Comparison of ENCODE assay signal across 9 mouse cellular contexts in genomic region chr5:149488360-149489021, GRCm38 (mm10). TPM values are rescaled to one million over a fixed set of nuclear protein-coding genes. Genes with fewer than 3 reads are reported as not detected.
A peak's percentile ranks its signal among the peaks of the same experiment; 100 is the strongest.
DNase-seq lines count a peak whose midpoint lies in the region; ATAC-seq and TF ChIP-seq lines count a peak whose summit lies in the region.
"Had no signal": no experiment of that assay in that cellular context is flagged by ENCODE, and none has a peak within 500 bp of the region (broad histone marks: within the 10 kb centered on the region; RNA-seq: fewer than 3 reads in every experiment).

No protein-coding gene starts in this region.

- no peaks in the 10 kb centered on the region for H3K9me3 ChIP-seq in neural tube, embryonic 11.5 days (ENCODE audit: control insufficient read depth, low read length)
- no peaks in the 10 kb centered on the region for H3K9me3 ChIP-seq in hindbrain, embryonic 11.5 days (ENCODE audit: control insufficient read depth, low read length)
- no peaks in the 10 kb centered on the region for H3K9me3 ChIP-seq in stomach, embryonic 15.5 days

- no peak overlapping the region for H3K9ac ChIP-seq in neural tube, embryonic 11.5 days (ENCODE audit: low read length)
- H3K9ac ChIP-seq in hindbrain, embryonic 11.5 days (ENCODE audit: low read depth, low read length), result no peak overlapping the region
- no peak overlapping the region for H3K9ac ChIP-seq in stomach, embryonic 15.5 days

- no peak for TF ChIP-seq POLR2A in cortical plate, adult 2 months (IDR thresholded peaks at IDR 0.05; ENCODE audit: extremely low read depth, insufficient read depth, low read length)

- 49% methylated on average over 11 of the region's 11 CpGs for WGBS in neural tube, embryonic 11.5 days
- WGBS in hindbrain, embryonic 11.5 days, result 24% methylated on average over 11 of the region's 11 CpGs
- 33% methylated on average over 11 of the region's 11 CpGs for WGBS in stomach, embryonic 15.5 days

- ATAC-seq in neural tube, embryonic 11.5 days (ENCODE audit: insufficient read depth, low FRiP score, low TSS enrichment), result peak; percentile 61; the same call in 1 of the 2 replicates
- peak; percentile 83 for ATAC-seq in hindbrain, embryonic 11.5 days (ENCODE audit: low FRiP score)
- peak; percentile 31; the same call in 1 of the 2 replicates for ATAC-seq in stomach, embryonic 15.5 days (ENCODE audit: insufficient read depth, low FRiP score, low read depth)
- no peak for ATAC-seq in erythroid progenitor cell, adult 5-6 weeks (replicated peaks; ENCODE audit: low FRiP score, poor library complexity, severe bottlenecking)

- H3K27ac ChIP-seq in neural tube, embryonic 11.5 days (ENCODE audit: low read depth, low read length), result 0 out of 2 replicates have a peak overlapping the region, but pooled peaks have one; percentile 47
- 0 out of 2 replicates have a peak overlapping the region, but pooled peaks have one; percentile 24 for H3K27ac ChIP-seq in cortical plate, adult 2 months (ENCODE audit: insufficient read depth, low read length)
- H3K27ac ChIP-seq in hindbrain, embryonic 11.5 days (ENCODE audit: low read depth, low read length), result peak overlapping the region; percentile 78; the same call in 1 of the 2 replicates
- H3K27ac ChIP-seq in stomach, embryonic 15.5 days, result no peak overlapping the region

- peaks cover 14% of the 10 kb centered on the region for H3K4me1 ChIP-seq in neural tube, embryonic 11.5 days (ENCODE audit: control insufficient read depth, insufficient read depth, low read length)
- peaks cover 8% of the 10 kb centered on the region for H3K4me1 ChIP-seq in cortical plate, adult 2 months (ENCODE audit: control insufficient read depth, insufficient read depth, low read length)
- H3K4me1 ChIP-seq in hindbrain, embryonic 11.5 days (replicated peaks; ENCODE audit: control insufficient read depth, insufficient read depth, low read length), result 0 out of 2 replicates have a peak, but pooled peaks cover 6% of the 10 kb centered on the region
- 0 out of 2 replicates have a peak, but pooled peaks cover 4% of the 10 kb centered on the region for H3K4me1 ChIP-seq in stomach, embryonic 15.5 days

- TF ChIP-seq CTCF in cortical plate, adult 2 months (IDR thresholded peaks at IDR 0.05; ENCODE audit: extremely low read depth, insufficient read depth, low read length), result no peak

- H3K36me3 ChIP-seq in neural tube, embryonic 11.5 days (ENCODE audit: control insufficient read depth, insufficient read depth, low read length), result no peaks in the 10 kb centered on the region
- H3K36me3 ChIP-seq in hindbrain, embryonic 11.5 days (ENCODE audit: control insufficient read depth, insufficient read depth, low read length), result no peaks in the 10 kb centered on the region
- no peaks in the 10 kb centered on the region for H3K36me3 ChIP-seq in stomach, embryonic 15.5 days

- H3K4me3 ChIP-seq in neural tube, embryonic 11.5 days (ENCODE audit: low read depth, low read length), result no peak overlapping the region
- no peak overlapping the region for H3K4me3 ChIP-seq in cortical plate, adult 2 months (ENCODE audit: insufficient read depth, low read length)
- no peak overlapping the region for H3K4me3 ChIP-seq in hindbrain, embryonic 11.5 days (ENCODE audit: low read depth, low read length)
- H3K4me3 ChIP-seq in stomach, embryonic 15.5 days (replicated peaks), result no peak overlapping the region

- H3K4me2 ChIP-seq in neural tube, embryonic 11.5 days (ENCODE audit: low read depth), result no peak overlapping the region
- no peak overlapping the region for H3K4me2 ChIP-seq in hindbrain, embryonic 11.5 days (replicated peaks; ENCODE audit: low read depth, low read length)
- no peak overlapping the region for H3K4me2 ChIP-seq in stomach, embryonic 15.5 days
- H3K4me2 ChIP-seq: heart, embryonic 11.5 days had no signal

- no peaks in the 10 kb centered on the region for H3K27me3 ChIP-seq in neural tube, embryonic 11.5 days (ENCODE audit: control insufficient read depth, insufficient read depth, low read length)
- H3K27me3 ChIP-seq in hindbrain, embryonic 11.5 days (ENCODE audit: control insufficient read depth, insufficient read depth, low read length), result no peaks in the 10 kb centered on the region
- no peaks in the 10 kb centered on the region for H3K27me3 ChIP-seq in stomach, embryonic 15.5 days (replicated peaks)

- DNase-seq in neural tube, embryonic 11.5 days (ENCODE audit: low spot score), result peak; percentile 48
- DNase-seq in neural tube, embryonic 10.5 days (ENCODE audit: extremely low spot score, low spot score), result no peak
- DNase-seq in hindbrain, embryonic 11.5 days (ENCODE audit: low spot score), result no peak
- no peak for DNase-seq in cerebellum, adult 11-12 months

RNA-seq across cellular contexts. Expression of gene Wdr95, which starts 40.0 kb away (rescaled TPM):
- not detected in 2 replicates for polyA plus RNA-seq in neural tube, embryonic 11.5 days (2014; fragmentation: Nextera tagmentation; extraction: Ambion mirVana)
- polyA plus RNA-seq in cortical plate, adult 2 months (2012; rRNA removed), result 0.93 and 1.3 TPM in 2 replicates
- polyA plus RNA-seq in hindbrain, embryonic 11.5 days (2014; fragmentation: Nextera tagmentation; extraction: Ambion mirVana), result not detected in 2 replicates
- 0.13 and 0.17 TPM in 2 replicates for polyA plus RNA-seq in stomach, embryonic 15.5 days (2015; fragmentation: Nextera tagmentation; extraction: Ambion mirVana)
- total RNA-seq in erythroid progenitor cell, adult 5-6 weeks (2015; ENCODE audit: low replicate concordance), result 0.36 TPM in 1 of 2 replicates, not detected in the other
- total RNA-seq in erythroid progenitor cell, adult 5-6 weeks (2017; ENCODE audit: low replicate concordance), result 0.26 TPM in 1 of 2 replicates, not detected in the other
- total RNA-seq: liver, adult 2 months had no signal
- polyA plus RNA-seq: liver, adult 2 months had no signal

RNA-seq across cellular contexts. Expression of gene Tex26, which starts 49.0 kb away (rescaled TPM):
- 0.49 and 1.4 TPM in 2 replicates for polyA plus RNA-seq in neural tube, embryonic 11.5 days (2014; fragmentation: Nextera tagmentation; extraction: Ambion mirVana)
- polyA plus RNA-seq in cortical plate, adult 2 months (2012; rRNA removed), result 0.29 and 1.3 TPM in 2 replicates
- polyA plus RNA-seq in hindbrain, embryonic 11.5 days (2014; fragmentation: Nextera tagmentation; extraction: Ambion mirVana), result 0.85 and 1.4 TPM in 2 replicates
- polyA plus RNA-seq in stomach, embryonic 15.5 days (2015; fragmentation: Nextera tagmentation; extraction: Ambion mirVana), result 0.27 and 0.41 TPM in 2 replicates
- not detected in 2 replicates for total RNA-seq in erythroid progenitor cell, adult 5-6 weeks (2015; ENCODE audit: low replicate concordance)
- not detected in 2 replicates for total RNA-seq in erythroid progenitor cell, adult 5-6 weeks (2017; ENCODE audit: low replicate concordance)
- total RNA-seq: liver, adult 2 months had no signal
- polyA plus RNA-seq: liver, adult 2 months had no signal
